Mouse (Mus musculus) forebrain, postnatal 0 days (tissue): ENCODE data around the gene Nxph4. TPM values are rescaled to one million over a fixed set of nuclear protein-coding genes. Genes with fewer than 3 reads are reported as not detected.

Experiments
- ATAC-seq: fragments of 200-750 bp; cut with Nextera tagmentation; 2 replicates; pipeline ENCODE4 v1.8.0; 2017; ENCODE audit warnings: mild to moderate bottlenecking, moderate library complexity
- DNase-seq: peaks from one replicate; pipeline ENCODE4 v3.0.0-alpha.2; 2015
- H3K27ac ChIP-seq: fragments of 300-500 bp; sonication (generic); 2 replicates; pipeline ENCODE4 v1.5.1; 2014; ENCODE audit warnings: low read depth, mild to moderate bottlenecking, antibody characterized with exemption, low read length, moderate library complexity, mixed read lengths
- H3K27me3 ChIP-seq: fragments of 300-500 bp; sonication (generic); 2 replicates; pipeline ENCODE4 v1.6.1; 2014; ENCODE audit warnings: mild to moderate bottlenecking, low read length, mixed read lengths; ENCODE audit not compliant: insufficient read depth
- H3K36me3 ChIP-seq: fragments of 300-500 bp; sonication (generic); 2 replicates; pipeline ENCODE4 v1.6.1; 2014; ENCODE audit warnings: mild to moderate bottlenecking, moderate library complexity; ENCODE audit not compliant: insufficient read depth
- H3K4me1 ChIP-seq: fragments of 300-500 bp; sonication (generic); 2 replicates; pipeline ENCODE4 v1.6.1; 2014; ENCODE audit warnings: antibody characterized with exemption; ENCODE audit not compliant: insufficient read depth
- H3K4me2 ChIP-seq: fragments of 300-500 bp; sonication (generic); 2 replicates; pipeline ENCODE4 v1.6.1; 2014; ENCODE audit warnings: low read depth, mild to moderate bottlenecking, moderate library complexity
- H3K4me3 ChIP-seq: fragments of 300-500 bp; sonication (generic); 2 replicates; pipeline ENCODE4 v1.5.1; 2014; ENCODE audit warnings: low read depth, low read length, mixed read lengths
- H3K9ac ChIP-seq: fragments of 300-500 bp; sonication (generic); 2 replicates; pipeline ENCODE4 v1.6.1; 2014; ENCODE audit warnings: mild to moderate bottlenecking
- H3K9me3 ChIP-seq: fragments of 300-500 bp; sonication (generic); 2 replicates; pipeline ENCODE4 v1.6.1; 2016; ENCODE audit warnings: low read length
- CTCF ChIP-seq: sonication (generic); IDR thresholded peaks from 2 replicates; pipeline ENCODE4 v1.5.1; 2016; ENCODE audit warnings: antibody characterized with exemption, control low read depth, low read depth
- WGBS: fragments of 180-500 bp; shearing (Covaris S2); extraction: QIAGEN DNeasy Blood & Tissue Kit; methylation state at CpG from one replicate; pipeline ENCODE4 v1.1.7; 2014; 5-methylcytosine and 5-hydroxymethylcytosine counted together
- polyA plus RNA-seq: library from polyadenylated mRNA; unstranded; fragments of >200 nt; fragmentation: Nextera tagmentation; extraction: Ambion mirVana; gene quantifications from 2 replicates; pipeline ENCODE4 v1.2.1, GENCODE M21; 2015
- total RNA-seq: library from RNA; depleted of rRNA; stranded (reverse); fragments of >200 nt; gene quantifications from 2 replicates; pipeline ENCODE4 v1.2.3, GENCODE M21; 2014

Nxph4 gene
- total and polyA plus RNA-seq, 2 experiments from 2014 or later = 2.1 to 22.6 TPM

DNA sequence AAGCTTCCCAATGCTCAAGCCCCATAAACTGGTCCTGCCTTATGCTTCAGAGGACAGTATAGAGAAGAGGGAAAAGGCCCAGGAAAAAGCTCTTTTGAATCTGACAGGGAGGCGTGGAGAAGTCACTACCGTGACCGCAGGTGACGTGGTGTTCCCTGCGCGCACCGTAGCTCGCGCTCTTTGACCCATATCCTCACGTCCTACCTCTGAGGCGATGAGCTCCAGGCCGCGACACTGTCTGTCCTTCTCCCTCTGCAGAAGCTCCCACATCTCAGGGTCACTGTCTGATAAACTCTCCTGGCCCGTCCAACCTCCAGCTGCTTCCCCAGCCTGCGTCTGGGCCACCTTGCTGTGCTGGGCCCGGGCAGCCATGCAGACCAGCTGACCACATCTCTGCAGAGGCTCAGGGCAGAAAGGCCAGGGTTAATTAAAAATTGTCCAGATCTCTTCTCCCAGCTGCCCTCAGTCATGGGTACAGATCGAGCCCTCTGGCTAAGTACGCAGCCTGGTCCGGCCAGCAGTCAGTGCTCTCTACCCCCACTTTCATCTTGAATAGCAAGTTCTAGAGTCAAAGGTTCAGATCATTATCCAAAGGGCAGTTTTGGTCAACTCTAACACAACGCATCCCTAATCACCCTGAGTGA is 13.5 kb downstream of the Nxph4 start:
- Histone ChIP-seq H3K9me3 (no peaks in the 10 kb centered on the region), H3K36me3 (peaks cover 9% of the 10 kb centered on the region), H3K4me2 (no peak overlapping the region), H3K27ac (no peak overlapping the region), H3K27me3 (peaks cover 13% of the 10 kb centered on the region), H3K4me3 (no peak overlapping the region), H3K9ac (no peak overlapping the region; the same call in 1 of the 2 replicates), H3K4me1 (0 out of 2 replicates have a peak, but pooled peaks cover 5% of the 10 kb centered on the region)
- ATAC-seq = no peak
- 92% methylated on average over 20 of the region's 20 CpGs for WGBS
- no peak for TF ChIP-seq CTCF
- no peak for DNase-seq

DNA sequence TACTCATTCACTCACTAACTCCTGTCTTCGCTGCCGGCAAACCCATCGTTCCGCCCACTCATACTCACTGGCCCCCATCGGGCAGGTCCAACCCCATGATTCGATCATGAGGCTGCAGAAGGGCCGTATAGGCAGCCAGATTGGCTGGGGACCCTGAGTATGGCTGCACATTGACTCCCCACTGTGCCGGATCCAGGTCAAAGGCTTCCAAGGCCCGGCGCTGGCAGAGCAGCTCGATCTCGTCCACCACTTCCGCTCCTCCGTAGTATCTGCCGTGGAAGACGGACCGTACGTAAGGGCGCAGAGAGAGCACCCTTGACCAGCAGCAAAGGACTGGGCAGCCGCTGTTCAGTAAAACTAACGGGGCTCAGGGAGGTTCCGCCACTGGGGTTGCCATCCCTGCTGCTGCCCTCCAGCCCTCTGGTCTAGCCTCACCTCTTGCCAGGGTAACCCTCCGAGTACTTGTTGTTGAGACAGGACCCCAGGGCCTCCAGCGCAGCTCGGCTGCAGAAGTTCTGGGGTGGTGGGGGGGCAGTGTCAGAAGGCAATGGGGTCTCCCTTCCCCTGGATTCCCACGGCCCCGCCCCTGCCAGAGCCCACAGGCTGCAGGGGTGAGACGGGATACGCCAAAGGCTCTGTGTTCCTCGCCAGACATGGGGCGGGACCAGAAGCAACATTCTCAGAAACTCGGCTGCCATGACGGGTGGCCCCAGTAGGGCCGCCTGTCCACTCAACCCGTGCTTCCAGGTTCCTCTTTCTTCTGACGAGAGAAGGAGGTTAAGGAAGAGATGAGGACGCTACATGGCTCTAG is 14.3 kb downstream of the Nxph4 start:
- no peaks in the 10 kb centered on the region for H3K9me3 ChIP-seq
- DNase-seq = no peak
- WGBS = 96% methylated on average over 37 of the region's 37 CpGs
- H3K9ac ChIP-seq = no peak overlapping the region
- TF ChIP-seq CTCF = no peak
- 0 out of 2 replicates have a peak, but pooled peaks cover 5% of the 10 kb centered on the region for H3K4me1 ChIP-seq
- no peak overlapping the region for H3K4me3 ChIP-seq
- H3K36me3 ChIP-seq = peaks cover 9% of the 10 kb centered on the region
- no peak for ATAC-seq
- H3K27ac ChIP-seq = no peak overlapping the region
- peaks cover 7% of the 10 kb centered on the region for H3K27me3 ChIP-seq
- H3K4me2 ChIP-seq = no peak overlapping the region

DNA sequence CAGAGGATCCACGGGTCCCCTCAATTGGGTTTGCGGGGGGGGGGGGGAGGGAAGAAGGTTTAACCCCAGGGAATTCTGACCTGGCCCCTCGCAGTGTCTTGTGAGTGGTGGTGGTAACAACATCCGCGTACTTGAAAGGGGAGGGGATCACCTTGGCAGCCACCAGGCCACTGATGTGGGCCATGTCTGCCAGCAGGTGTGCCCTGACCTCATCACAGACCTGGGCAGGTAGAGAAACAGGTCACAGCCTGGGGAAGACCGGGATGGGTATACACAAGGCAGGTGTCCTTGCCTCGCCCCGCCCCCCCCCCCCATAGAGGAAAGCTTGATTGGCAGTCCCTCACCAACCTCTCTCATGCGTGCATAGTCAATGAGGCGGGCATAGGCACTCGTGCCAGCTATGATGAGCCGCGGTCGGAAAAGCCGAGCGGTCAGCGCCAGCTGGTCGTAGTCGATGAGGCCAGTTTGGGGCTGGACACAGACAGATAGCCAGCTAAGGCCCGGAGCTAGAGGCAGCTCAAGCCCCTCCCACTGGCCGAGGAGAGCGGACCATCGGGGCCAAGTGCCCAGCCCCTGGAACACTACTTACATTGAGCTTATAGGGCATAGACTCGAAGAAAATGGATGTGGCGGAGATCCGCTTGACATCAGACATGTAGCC is 15.2 kb downstream of the Nxph4 start:
- ATAC-seq = no peak
- H3K4me2 ChIP-seq = no peak overlapping the region
- 92% methylated on average over 25 of the region's 26 CpGs for WGBS

GRCm38 (mm10) chr10:127517941-127518340 is 16.4 kb downstream of the Nxph4 start:
- no peak for DNase-seq
- Histone ChIP-seq H3K4me2 (no peak overlapping the region), H3K4me3 (no peak overlapping the region), H3K9ac (no peak overlapping the region), H3K27ac (no peak overlapping the region), H3K36me3 (peaks cover 9% of the 10 kb centered on the region), H3K9me3 (no peaks in the 10 kb centered on the region), H3K27me3 (0 out of 2 replicates have a peak, but pooled peaks cover 10% of the 10 kb centered on the region), H3K4me1 (peaks cover 15% of the 10 kb centered on the region; the same call in 1 of the 2 replicates)
- WGBS = 95% methylated on average over 22 of the region's 22 CpGs
- ATAC-seq = no peak
- TF ChIP-seq CTCF = no peak

More for the DNA sequence above, 15.2 kb downstream of the Nxph4 start:
- Histone ChIP-seq H3K4me3 (no peak overlapping the region), H3K27ac (no peak overlapping the region), H3K27me3 (peaks cover 10% of the 10 kb centered on the region; the same call in 1 of the 2 replicates), H3K4me1 (0 out of 2 replicates have a peak, but pooled peaks cover 5% of the 10 kb centered on the region), H3K36me3 (peaks cover 9% of the 10 kb centered on the region), H3K9ac (no peak overlapping the region), H3K9me3 (no peaks in the 10 kb centered on the region)
- DNase-seq = no peak
- no peak for TF ChIP-seq CTCF

GRCm38 (mm10) chr10:127516576-127517260 is 17.6 kb downstream of the Nxph4 start:
- no peak for TF ChIP-seq CTCF

DNA sequence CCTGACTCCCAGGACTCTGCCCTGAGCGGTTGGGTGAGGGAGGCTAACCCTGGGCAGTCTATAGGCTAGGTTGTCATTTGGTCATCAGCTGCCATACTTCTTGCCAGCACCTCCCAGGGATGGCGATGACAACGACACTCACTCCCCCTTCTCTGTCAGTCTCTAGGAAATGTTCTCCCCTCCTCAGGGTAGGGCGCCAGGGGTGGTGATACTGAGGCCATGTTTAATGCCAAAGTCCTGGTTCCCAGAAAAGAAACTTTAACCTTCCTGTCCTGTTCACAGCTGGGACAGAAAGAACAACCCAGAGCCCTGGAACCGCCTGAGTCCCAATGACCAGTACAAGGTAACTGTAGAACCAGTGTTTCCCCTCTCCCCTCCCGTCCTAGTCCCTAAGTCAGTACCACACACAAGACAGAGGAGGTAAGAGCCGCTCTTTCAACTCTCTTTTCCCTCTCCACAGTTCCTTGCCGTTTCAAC is 18.3 kb downstream of the Nxph4 start:
- Histone ChIP-seq H3K4me3 (no peak overlapping the region), H3K9ac (no peak overlapping the region), H3K4me1 (peaks cover 17% of the 10 kb centered on the region), H3K27me3 (0 out of 2 replicates have a peak, but pooled peaks cover 10% of the 10 kb centered on the region), H3K27ac (no peak overlapping the region), H3K4me2 (no peak overlapping the region), H3K36me3 (peaks cover 9% of the 10 kb centered on the region), H3K9me3 (no peaks in the 10 kb centered on the region)
- TF ChIP-seq CTCF = no peak
- DNase-seq (no peak), ATAC-seq (no peak)
- 30% methylated on average over 8 of the region's 8 CpGs for whole genome bisulfite sequencing

More at GRCm38 (mm10) chr10:127516576-127517260, 17.6 kb downstream of the Nxph4 start:
- H3K4me2 ChIP-seq = no peak overlapping the region
- H3K36me3 ChIP-seq = peaks cover 9% of the 10 kb centered on the region
- no peaks in the 10 kb centered on the region for H3K9me3 ChIP-seq
- H3K9ac ChIP-seq = no peak overlapping the region
- 0 out of 2 replicates have a peak, but pooled peaks cover 10% of the 10 kb centered on the region for H3K27me3 ChIP-seq
- WGBS = 15% methylated on average over 30 of the region's 30 CpGs
- no peak for DNase-seq
- no peak overlapping the region for H3K4me3 ChIP-seq
- ATAC-seq = no peak
- peaks cover 19% of the 10 kb centered on the region; the same call in 1 of the 2 replicates for H3K4me1 ChIP-seq
- no peak overlapping the region for H3K27ac ChIP-seq
